Mouse (Mus musculus): ENCODE data around the gene Ankrd34b. TPM values are rescaled to one million over a fixed set of nuclear protein-coding genes. Genes with fewer than 3 reads are reported as not detected.

Gene Ankrd34b
- polyA plus RNA-seq, 1 experiment from 2014 or later: not detected

Other genes with a start within 250 kb of the Ankrd34b start
- 1.3 and 1.9 TPM in 2 replicates for gene Gm20379, start 119.9 kb upstream of the Ankrd34b start, polyA plus RNA-seq (2015; fragmentation: Nextera tagmentation; extraction: Ambion mirVana)
- gene Dhfr, start 71.2 kb upstream of the Ankrd34b start, polyA plus RNA-seq (2015; fragmentation: Nextera tagmentation; extraction: Ambion mirVana): 15.8 and 16.1 TPM in 2 replicates
- 32.6 and 34.0 TPM in 2 replicates for gene Msh3, start 70.9 kb upstream of the Ankrd34b start, polyA plus RNA-seq (2015; fragmentation: Nextera tagmentation; extraction: Ambion mirVana)
- gene Fam151b, start 58.1 kb downstream of the Ankrd34b start, polyA plus RNA-seq (2015; fragmentation: Nextera tagmentation; extraction: Ambion mirVana): 0.18 and 0.52 TPM in 2 replicates
- 12.2 and 14.9 TPM in 2 replicates for gene Zfyve16, start 105.0 kb downstream of the Ankrd34b start, polyA plus RNA-seq (2015; fragmentation: Nextera tagmentation; extraction: Ambion mirVana)
- not detected in 2 replicates for gene Spz1, start 150.3 kb downstream of the Ankrd34b start, polyA plus RNA-seq (2015; fragmentation: Nextera tagmentation; extraction: Ambion mirVana)
- 9.4 and 13.0 TPM in 2 replicates for gene Serinc5, start 185.2 kb downstream of the Ankrd34b start, polyA plus RNA-seq (2015; fragmentation: Nextera tagmentation; extraction: Ambion mirVana)